Mouse (Mus musculus) right cerebral cortex, postnatal 25 days (tissue): ENCODE measurements around the gene Serhl.
A peak's percentile ranks its signal among the peaks of the same experiment; 100 is the strongest.
"Not testable (repeated sequence)": the region's sequence is repeated elsewhere in the genome, so short reads cannot be mapped to it uniquely, and the experiment has no call there.

ENCODE experiments used
- DNase-seq: peaks from one replicate; pipeline ENCODE4 v3.0.0; 2022

Serhl gene

GRCm38 (mm10) chr15:83089429-83089605 is at the start of gene Serhl:
Gene Serhl (plus strand): TSS chr15:83089506.
- DNase-seq = no peak

GRCm38 (mm10) chr15:83040156-83040555 is 49.1 kb upstream of the Serhl start:
- no peak for DNase-seq

GRCm38 (mm10) chr15:83042655-83043361 is 46.5 kb upstream of the Serhl start:
- no peak for DNase-seq

- no peak for DNase-seq
Measured at GRCm38 (mm10) chr15:83043362-83043708, 46.0 kb upstream of the Serhl start.

GRCm38 (mm10) chr15:83045565-83045964 is 43.7 kb upstream of the Serhl start:
- not testable (repeated sequence) for DNase-seq

GRCm38 (mm10) chr15:83046308-83046707 is 43.0 kb upstream of the Serhl start:
- DNase-seq = no peak

- no peak for DNase-seq
Measured at GRCm38 (mm10) chr15:83046730-83047129, 42.6 kb upstream of the Serhl start.

GRCm38 (mm10) chr15:83052341-83053104 is 36.8 kb upstream of the Serhl start:
- no peak for DNase-seq

GRCm38 (mm10) chr15:83053261-83053660 is 36.0 kb upstream of the Serhl start:
- DNase-seq = no peak

- no peak for DNase-seq
Measured at GRCm38 (mm10) chr15:83055569-83055968, 33.7 kb upstream of the Serhl start.

- peak; percentile 68 for DNase-seq
Measured at GRCm38 (mm10) chr15:83056378-83057083, 32.8 kb upstream of the Serhl start.

GRCm38 (mm10) chr15:83057533-83057932 is 31.8 kb upstream of the Serhl start:
- DNase-seq = no peak

GRCm38 (mm10) chr15:83059233-83059660 is 30.1 kb upstream of the Serhl start:
- no peak for DNase-seq

- DNase-seq = no peak
Measured at GRCm38 (mm10) chr15:83061689-83062088, 27.6 kb upstream of the Serhl start.

- not testable (repeated sequence) for DNase-seq
Measured at GRCm38 (mm10) chr15:83062582-83062981, 26.7 kb upstream of the Serhl start.

- DNase-seq = no peak
Measured at GRCm38 (mm10) chr15:83065543-83065942, 23.8 kb upstream of the Serhl start.

- no peak for DNase-seq
Measured at GRCm38 (mm10) chr15:83068270-83068669, 21.0 kb upstream of the Serhl start.

- DNase-seq = no peak
Measured at GRCm38 (mm10) chr15:83070942-83071341, 18.4 kb upstream of the Serhl start.

GRCm38 (mm10) chr15:83071752-83072151 is 17.6 kb upstream of the Serhl start:
- no peak for DNase-seq

- DNase-seq = no peak
Measured at GRCm38 (mm10) chr15:83074179-83074578, 15.1 kb upstream of the Serhl start.

GRCm38 (mm10) chr15:83075607-83076525 is 13.4 kb upstream of the Serhl start:
- DNase-seq = no peak

GRCm38 (mm10) chr15:83083530-83083929 is 5.8 kb upstream of the Serhl start:
- DNase-seq = no peak

- DNase-seq = no peak
Measured at GRCm38 (mm10) chr15:83084022-83084640, 5.2 kb upstream of the Serhl start.
